Mouse (Mus musculus) liver (tissue): ENCODE data around the gene Sptbn1.
"Not testable (repeated sequence)": the region's sequence is repeated elsewhere in the genome, so short reads cannot be mapped to it uniquely, and the experiment has no call there.

Source experiments
- DNase-seq: peaks from one replicate; pipeline ENCODE4 v3.0.0-alpha.2; 2020; ENCODE audit warnings: mixed read lengths

Sptbn1 gene

DNA sequence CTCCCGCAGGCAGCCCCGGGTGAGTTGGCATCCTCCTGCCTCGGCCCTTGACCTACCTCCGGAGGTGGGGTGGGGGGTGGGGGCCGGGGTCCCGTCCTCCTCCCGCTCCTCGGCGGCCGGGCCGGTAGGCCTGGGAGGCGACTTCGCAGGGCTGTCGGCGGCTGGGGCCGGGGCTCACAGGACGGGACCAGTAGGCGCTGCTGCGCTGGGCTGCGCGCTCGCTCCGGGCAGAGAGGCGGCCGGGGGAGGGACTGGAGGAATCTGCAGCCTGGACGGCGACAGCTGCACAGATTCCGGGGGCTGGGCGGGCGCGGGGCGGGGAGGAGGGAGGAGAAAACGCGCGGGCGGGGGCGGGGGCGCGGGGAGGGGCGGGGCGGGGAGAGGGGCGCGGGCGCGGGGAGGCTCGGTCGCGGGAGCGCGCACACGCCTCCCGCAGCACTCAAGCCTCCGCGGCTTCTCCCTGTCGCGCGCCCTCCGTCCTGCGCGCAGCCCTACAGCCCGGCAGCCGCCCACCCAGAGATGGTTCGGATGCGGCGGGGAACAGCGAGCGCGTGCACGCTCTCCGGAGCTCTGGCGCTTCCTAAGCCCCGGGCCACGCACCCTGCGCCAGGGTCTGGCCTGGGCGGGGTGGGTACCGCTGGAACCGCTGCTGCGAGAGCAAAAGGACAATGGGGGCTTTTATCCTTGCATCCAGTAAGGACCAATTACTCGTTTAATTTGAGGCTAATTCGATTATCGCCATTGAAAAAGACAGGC lies at the start of gene Sptbn1:
Gene Sptbn1, minus strand, starts transcription at position 284 of the 756 bp plus-strand sequence.
- peak; percentile 79 for DNase-seq

DNA sequence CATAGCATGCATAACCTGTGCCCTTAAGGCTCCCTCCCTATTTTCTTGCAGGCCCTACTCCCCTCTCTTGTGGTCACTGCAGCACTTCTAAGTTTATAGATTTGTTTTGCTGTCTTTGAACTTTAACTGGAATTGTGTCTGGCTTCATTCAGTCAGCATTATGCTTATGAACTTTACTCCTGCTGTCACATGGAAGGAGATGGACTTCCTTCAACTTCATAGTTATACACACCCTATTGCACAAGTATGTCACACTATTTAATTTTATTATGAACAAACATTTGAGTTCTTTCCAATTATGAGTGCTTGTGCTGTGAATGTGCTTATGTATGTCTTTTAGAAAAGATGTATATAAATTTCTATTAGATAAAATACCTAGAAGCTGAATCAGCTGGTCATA lies 26.3 kb upstream of the Sptbn1 start:
- no peak for DNase-seq

DNA sequence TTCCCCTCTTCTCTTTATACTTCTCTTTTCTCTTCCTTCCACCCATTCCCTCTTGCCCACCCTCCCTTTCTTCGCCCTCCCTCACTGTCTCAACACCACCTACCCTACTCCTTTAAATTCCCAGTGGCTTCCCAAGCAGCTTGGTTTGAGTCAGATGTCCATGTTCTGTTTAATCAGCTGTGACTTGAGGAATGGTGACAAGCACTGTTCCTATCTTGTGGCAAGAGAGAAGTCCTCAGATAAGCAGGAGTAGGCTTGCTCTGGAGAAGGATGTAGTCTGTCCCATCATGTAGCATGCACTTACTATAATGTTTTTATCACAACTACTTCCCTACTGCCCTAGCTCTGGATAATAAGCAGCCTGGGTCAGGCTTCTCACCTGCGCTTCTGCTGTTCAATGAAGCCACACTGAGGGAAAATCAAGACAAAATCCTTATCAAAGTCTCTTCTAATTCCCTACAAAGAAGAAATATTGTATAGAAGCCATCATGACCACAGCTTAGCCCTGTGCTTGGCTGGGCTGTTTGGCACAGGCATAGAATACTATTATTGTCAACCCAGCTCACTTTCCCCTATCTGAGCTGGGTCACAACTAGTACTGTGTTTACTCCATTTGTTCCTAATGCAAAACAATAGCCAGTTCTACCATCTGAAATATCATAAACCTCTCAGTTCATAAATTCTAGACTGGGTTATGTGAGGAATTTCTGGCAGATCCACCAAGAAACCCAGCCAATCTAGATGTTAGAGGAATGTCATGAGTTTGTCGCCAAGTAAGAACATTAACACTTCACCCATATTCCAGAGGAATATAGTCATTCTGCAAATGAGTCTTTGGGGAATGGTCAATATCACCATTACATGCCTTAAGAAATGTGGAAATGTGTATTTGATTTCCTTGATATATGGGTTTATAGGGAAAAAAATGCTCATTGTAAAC lies 24.5 kb upstream of the Sptbn1 start:
- no peak for DNase-seq

DNA sequence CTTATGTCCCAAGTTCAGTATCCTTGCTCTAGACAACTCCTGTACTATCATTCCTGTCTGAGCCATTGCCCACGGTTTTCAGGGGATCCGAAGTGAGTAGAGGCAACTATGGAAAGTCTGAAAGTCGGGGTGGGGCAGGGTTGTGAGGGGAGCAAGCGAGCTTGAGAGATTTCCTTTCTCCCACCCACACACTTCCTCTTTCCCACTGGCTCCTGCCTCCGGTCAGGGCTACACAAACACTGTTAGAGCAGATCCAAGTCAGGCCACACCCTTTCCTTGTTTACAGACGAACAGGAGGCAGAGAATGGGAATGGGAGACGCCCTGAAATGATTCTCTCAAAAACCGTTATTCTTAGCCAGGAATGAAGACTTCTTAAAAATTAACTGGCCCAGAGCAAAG lies 23.2 kb upstream of the Sptbn1 start:
- peak; percentile 11 for DNase-seq

DNA sequence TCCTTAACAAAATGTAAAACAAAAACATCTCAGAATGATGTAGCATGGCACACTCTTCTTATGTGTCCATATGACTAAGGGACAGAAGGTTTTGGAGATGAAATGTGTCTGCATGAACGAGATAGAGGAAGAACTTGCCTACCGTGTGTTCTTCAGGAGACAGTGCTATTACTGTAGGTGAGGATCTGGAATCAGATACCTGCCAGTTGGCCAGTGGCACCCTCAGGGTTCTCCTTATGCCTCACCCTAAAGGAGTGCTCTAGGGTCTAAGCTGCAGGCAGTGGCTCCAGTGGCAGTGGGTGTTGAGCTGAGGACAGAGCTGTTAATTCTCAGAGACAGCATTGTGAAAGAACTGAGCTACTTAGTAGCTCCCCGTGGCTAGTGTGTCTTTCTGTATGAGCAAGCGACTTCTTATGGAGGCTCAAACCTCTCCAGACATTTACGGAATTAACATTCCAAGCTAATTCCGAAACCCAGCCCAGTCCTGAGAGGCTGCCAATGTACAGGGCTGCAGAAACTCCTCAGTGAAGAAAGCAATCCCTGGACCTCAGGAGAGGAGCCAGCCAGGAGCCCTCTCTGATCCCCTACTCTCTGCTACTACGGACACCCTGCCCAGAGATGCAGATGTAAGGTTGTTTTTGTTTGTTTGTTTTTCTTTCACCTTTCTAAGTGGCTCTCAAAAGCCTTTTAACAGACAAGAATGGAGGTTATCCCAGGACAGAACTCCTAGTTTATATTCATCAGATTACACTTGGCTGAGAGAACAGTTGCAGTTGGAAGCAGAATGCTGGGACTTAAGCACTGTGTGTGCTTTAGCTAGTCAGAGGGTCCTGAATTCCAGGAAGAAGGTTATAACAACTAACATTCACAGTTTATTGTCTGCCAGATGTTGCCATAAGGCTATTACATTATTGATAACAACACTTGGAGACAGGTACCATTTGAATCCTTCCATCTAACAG lies 21.8 kb upstream of the Sptbn1 start:
- no peak for DNase-seq

DNA sequence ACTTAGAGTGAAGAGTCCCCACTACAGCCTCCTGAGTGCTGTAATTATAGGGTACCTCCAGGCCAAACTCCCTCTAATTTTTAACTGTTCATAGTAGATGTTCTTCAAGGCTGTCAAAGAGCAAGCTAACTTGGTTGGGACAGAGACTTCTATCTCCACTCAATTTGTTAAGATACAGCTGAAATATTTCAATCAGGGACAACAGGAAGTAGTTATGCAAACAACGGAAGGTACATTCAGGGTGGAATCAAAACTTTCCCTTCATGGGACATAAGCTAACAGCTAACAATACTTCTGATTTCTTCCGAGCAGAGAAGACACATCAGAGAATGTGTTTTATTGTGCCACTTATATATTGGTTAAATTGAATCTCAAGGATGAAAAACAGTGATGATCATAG lies 20.1 kb upstream of the Sptbn1 start:
- no peak for DNase-seq

DNA sequence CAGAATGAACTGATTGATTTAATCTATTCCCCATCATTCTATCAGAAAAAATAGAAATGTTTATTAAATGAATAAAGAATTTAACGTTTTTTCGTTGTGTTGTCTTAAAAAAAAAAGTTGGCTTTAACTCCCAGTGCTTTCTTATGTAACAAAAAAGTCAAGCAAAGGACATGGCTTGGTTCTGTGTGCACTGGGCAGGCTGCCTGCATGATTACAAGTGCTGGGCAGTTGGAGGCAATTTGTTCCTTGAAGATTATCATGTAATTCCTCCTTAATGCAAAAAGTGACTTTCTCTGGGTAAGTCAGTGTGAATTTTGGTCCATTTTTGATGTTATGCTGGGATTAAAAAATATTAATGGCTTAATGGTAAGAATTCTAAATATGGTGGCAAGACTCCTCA lies 15.7 kb upstream of the Sptbn1 start:
- DNase-seq: no peak

DNA sequence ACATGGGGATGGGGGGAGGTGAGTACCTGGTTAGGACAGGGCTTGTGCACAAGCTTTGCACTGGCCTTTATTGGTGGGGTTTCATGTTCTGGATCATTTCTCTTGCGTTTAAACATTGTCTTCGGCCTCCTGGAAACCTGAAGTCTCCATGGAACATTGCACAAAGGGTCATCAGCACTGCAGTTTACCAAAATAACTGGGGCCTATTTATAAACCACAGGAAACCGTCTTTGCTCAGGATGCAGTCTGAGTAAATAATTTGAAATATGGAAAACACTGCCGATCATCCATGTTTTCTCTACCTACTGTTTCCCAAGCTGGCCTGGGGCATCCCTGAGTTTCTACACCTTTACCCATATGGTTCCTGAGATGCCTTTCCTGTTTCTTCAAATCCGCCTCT lies 13.1 kb upstream of the Sptbn1 start:
- no peak for DNase-seq

DNA sequence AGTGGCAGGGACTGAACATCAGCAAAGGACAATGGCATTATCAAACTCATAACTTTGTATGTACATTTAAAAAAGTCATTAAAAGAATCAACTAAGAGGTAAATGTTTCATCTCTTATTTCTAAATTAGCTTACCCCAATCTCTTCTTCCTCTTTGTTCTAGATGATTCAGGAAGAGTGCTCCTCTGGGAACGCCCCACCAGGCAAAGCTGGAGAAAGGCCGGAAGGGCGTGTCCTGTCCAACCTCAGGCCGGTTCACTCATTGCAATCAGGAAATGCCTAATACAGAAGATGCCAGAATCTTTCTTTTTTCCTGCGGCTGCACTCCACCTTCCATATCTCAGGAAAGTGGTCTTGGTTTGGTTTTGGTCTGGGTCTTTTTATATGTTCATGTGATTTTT lies 11.3 kb upstream of the Sptbn1 start:
- peak; percentile 8 for DNase-seq

DNA sequence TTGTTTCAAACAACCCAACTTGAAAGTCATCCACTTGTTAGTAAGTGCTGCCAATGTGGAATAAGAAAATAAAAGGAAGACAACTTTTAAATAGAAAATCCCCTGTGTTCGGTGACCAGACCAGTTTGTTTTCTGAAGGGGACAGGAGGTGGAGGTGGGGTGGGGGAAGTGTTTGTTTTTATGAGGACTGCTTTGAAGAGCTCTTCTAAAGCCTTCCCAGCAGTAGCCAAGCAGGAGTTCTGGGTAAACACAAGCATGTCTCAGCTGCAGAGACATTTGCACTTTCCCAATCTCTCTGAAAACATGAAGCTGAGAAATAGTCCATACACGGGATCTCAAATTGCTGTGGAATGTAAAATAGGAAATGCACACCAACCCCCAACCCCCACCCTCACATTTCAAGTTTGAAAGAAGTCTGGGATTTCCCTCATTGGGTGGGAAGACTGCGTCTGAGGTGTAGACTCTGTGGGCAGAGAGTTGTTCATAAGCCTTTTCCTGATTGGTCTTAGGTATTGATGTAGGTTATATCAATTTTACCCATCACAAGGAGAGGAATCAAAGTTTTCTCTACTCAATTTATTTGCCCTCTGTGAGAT lies 7.6 kb upstream of the Sptbn1 start:
- no peak for DNase-seq

DNA sequence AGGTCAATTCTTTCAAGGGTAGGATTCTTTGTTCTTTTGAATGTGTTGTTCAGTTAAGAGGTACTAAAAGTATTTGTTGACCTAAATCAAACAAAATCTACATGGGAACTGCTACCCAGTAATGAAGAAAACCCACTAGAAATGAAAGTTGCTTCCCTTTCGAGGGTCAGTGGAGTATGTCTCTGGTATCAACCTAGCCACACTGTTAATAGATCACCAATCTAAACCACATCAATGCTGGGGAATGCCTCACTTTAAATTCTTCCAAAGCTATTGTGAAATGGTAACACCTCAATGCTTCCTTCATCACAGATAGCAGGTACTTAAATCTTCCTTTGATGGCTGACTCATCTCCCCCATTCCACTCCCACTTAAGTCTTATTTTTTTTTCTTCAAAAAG lies 1.5 kb upstream of the Sptbn1 start:
- no peak for DNase-seq

DNA sequence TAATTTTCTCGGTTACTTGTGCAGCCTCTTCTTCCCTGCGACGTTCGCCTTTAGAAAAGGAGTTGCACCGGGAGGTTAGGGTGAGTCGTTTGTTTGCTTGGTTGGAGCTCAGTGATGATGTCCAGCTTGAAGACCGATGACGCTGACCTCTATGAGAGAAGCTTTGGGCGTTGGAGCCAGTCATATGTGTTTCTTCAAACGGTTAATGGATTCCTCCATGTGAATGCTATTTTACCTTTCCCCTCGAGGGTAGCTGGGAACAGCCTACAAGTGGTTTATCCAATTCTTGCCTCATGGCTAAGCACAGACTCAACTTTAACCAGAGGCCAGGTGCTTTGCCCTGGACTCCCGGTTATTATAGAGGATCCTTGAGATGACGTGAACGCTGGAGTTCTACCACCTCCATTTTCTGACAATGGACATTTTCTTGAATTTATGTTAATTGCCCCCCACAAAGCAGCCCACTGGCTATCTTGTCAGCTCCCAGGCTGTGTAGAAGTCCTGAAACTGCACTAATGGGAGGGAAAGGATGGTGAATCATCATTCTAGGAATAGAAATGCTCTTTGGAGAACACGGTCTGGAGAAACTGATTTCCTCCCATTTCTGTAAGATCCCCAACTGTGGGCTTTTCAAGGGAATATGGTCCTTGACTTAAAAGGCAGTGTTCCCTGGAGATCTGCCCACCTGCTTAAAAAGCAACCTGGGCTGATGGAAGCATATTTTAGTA lies 837 bp upstream of the Sptbn1 start:
- no peak for DNase-seq

DNA sequence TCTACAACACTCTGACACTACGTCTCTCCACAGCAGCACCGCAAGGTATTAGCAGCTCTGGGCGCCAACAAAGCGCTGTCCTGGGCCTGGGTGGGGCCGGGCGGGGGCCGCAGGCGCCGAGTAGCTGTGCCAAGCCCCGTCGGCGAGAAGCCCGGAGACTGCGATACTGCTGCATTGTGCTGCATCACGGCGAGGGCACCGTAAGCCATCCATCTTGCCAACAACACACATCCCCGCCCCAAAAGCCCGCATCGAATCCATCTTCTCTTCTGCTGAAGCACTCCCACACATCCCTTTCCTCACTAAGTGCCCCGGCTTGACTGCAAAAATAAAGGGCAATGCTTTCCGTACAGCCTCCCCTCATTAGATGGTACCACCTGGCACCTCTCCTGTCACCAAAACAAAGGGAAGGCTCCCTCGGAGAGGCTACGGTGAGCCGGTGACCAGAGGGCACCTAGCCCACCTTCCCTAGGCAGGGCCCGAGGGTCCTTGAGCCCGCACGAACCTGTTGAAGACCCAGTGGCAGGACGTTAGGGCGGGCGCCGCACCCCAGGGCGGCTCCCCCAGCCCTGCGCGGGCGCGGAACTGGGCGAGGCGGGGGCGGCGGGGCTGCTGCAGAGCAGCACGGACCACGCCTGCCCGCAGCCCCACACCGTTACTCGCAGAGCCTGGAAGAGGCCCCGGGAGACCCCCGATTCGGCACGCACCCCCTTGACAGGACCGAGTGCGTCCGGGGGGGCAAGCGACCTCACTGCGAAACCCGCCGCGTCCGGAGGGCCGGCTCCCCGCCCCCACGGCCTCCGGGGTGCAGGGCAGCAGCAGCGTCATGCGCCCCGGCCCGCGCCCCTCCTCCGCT lies 711 bp downstream of the Sptbn1 start:
- DNase-seq: peak; percentile 22

DNA sequence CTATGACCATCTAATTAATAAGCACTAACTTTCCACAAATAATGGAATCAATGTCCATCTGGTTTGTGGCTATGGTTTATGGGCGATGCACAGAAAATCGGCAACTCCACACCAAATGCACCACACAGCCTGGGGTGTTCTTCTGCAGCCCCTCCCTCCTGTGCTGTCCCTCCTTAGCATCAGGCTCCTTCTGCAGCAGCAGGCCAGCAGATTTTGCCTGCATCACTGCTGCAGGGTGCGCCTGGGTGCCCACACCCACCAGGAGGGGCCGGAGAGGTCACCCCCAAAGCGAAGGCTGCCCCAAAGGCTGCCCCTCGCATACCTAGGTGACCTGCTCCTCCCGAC lies 1.3 kb downstream of the Sptbn1 start:
- no peak for DNase-seq

DNA sequence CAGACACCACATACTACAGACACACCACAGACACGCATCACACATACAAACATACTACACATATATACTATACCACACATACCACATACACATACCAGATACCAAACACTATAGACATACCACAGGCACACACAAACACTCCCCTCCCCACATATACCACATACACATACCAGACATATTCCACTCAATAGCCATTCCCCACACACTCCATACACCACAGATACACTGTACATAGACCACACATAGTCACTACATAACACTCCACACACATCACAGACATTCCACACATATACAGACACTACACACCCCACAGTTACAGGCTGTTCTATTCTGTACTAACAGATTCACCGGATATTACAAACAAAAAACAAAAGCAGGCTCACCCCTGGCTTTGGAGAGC lies 2.3 kb downstream of the Sptbn1 start:
- no peak for DNase-seq

DNA sequence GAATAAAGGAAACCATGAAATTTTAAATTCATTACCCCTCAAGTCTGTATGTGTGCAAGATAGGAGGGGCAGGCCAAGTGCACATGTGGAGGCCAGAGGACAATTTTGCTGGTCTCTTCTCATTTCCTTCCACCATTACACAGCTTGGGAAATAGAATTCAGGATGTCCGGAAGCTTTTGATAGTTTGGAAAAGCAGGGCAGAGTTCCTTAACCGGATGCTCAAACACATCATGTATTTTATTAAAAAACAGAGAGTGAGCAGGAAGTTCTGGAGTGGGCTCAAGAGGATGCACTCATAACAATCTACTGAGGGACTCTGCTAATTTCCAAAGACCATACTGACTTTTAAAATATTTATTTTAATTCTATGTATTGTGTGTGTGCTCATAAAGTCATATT lies 4.3 kb downstream of the Sptbn1 start:
- DNase-seq: no peak

DNA sequence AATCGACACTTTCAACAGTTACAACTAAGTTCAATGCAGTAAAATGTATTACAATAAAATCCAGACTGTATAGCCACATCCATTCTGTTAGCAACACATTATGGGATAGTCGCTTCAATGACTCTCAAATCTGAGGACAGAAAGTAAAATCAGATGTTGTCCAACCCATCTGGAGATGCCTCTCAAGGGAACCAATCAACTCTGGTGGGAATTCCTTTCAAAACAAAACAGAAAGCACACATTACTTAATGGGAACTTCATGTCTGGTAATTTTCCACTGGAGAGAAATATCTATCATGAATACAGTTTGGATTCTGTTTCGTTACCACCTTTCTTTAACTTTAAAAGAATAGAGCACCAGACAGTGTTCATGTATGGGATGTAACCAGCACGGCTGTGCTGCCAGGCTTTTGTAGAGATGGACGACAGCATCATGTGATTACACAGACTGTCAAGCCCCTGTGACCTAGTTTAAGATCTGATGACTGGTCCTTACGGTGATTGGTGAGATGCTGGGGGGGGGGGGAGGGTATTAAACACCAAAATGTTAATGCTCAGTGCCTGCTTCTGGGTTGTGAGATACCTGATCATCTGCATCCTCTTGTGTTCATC lies 9.1 kb downstream of the Sptbn1 start:
- DNase-seq: no peak

DNA sequence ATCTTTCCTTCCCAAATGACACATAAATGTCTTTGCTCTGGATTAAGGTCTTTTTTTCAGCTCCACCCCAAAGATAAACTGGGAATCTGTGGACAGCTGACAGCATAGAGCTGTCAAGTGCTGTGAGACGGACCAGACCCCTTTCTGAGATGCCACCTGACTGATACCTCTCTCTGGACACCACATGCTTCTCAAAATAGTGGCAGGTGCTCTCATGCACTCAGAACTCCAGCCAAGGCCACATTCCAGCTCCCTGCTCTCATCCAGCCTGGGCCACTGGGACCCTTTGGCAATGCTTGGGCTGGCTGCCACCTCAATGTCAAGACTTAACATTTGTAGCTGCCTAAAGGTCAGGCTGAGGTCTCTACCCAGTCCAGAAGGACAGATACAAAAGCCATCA lies 10.2 kb downstream of the Sptbn1 start:
- no peak for DNase-seq

DNA sequence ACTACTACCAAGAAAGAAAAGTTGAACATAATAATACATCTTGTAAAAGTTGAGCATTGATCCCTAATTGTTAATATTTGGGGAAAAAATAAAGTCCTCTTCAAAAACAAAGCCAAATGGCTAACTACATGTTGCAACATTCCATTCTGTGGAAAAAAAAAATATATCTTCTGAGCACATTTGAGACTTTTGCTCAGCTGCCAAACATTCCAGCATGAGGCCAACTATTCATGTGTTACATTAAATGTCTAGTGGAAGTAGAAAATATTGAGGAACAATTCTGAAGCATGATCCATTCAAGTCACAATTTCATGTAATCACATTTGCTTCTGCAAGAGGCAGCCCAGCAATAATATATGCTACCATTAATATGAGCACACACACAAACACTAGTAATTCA lies 10.9 kb downstream of the Sptbn1 start:
- DNase-seq: no peak

DNA sequence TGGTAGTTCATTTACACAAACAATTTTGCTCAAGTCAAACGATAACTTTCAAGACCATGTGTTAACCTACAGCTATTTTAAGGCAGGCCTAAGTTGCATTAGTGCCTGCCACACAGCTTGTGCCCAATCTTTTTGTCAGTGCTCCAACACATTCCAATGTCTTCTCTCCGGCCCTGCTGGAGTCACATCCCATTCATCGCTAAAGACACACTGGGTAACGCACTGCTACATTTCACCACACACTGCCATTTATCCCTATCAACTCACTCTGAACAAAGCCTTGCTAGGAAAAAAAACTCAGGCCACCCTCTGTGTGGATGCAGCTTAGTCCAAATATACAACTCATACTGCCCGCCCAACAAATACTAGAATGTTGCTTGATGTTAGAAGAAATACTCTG lies 11.5 kb downstream of the Sptbn1 start:
- no peak for DNase-seq

DNA sequence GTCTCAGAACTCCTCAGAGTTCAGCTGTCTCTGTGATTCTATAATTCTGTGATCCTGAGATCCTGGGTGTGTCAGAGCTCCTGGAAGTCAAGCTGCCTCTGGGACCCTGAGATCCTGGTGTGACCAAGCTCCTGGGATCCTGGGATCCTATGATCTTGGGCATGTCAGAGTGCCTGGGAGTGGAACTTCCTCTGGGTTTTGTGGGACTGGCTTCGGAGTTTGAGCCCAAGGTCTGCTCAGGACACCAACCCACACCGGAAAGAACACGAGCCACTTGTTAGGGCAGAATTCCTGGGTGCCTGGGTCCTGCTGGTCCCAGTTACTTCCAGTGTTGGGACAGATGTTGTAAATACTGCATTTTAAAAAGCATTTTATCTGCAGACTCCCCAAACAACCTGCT lies 12.8 kb downstream of the Sptbn1 start:
- not testable (repeated sequence) for DNase-seq
